Mouse (Mus musculus): Measurements from ENCODE around the gene Med18.
A peak's percentile ranks its signal among the peaks of the same experiment; 100 is the strongest.
"Not testable (repeated sequence)": the region's sequence is repeated elsewhere in the genome, so short reads cannot be mapped to it uniquely, and the experiment has no call there.

The Med18 gene

DNA sequence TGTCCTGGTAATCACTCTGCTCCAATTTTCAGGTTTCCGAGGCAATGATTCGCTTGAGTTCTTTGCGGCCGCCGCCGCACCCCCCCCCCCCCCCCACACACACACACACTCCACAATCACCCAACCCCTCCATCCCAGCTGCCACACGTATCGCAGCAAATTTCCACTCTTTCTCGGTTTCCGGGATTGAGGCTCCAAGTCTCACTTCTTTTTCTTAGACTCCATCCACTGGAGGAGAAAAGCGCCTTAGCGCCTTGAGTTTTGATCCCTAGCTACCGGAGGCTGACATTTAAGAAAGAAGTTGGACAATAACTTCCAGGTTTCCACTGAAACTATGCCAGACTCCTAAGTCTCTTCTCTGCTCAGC, 42.2 kb downstream of the Med18 start:
- peak; percentile 16 for DNase-seq (ENCODE audit: low read depth, low spot score)

GRCm38 (mm10) chr4:132420471-132420870, 43.2 kb downstream of the Med18 start:
- no peak for DNase-seq (ENCODE audit: low read depth, low spot score)

- DNase-seq (ENCODE audit: low read depth, low spot score), result no peak
Measured at GRCm38 (mm10) chr4:132415966-132416365, 47.8 kb downstream of the Med18 start.

GRCm38 (mm10) chr4:132413257-132413656, 50.5 kb downstream of the Med18 start:
- not testable (repeated sequence) for DNase-seq (ENCODE audit: low read depth, low spot score)

GRCm38 (mm10) chr4:132411322-132412094, 52.2 kb downstream of the Med18 start:
- DNase-seq (ENCODE audit: low read depth, low spot score), result peak; percentile 25

DNA sequence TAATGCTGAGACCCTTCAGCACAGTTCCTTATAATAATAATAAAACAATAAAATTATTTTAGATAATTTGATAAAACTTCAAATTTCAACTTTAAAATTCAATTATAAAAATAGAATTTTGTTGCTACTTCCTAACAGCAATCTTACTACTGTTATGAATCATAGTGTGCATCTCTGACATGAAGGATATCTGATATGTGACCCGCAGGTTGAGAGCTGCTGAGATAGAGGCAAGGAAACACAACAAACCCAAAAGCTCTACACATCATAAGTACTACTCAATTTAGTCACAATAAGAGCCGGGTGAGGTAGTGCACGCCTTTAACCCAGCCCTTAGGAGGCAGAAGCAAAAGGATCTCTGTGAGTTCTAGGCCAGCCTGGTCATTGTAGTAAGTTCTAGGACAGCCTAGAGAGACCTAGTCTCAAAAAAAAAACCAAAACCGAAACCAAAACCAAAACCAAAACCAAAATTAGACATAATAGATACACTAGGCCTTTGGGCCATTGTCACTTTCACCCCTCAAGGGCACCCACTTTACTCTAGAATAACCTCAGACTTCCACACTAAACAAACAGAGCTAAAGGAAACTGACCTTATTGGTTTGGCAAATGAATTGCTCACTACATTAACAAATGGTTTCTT, 54.0 kb downstream of the Med18 start:
- DNase-seq (ENCODE audit: low read depth, low spot score), result no peak

Data from retina, postnatal 7 days (tissue).